10 mouse cellular contexts compared by ENCODE assay signal in the genomic region with DNA sequence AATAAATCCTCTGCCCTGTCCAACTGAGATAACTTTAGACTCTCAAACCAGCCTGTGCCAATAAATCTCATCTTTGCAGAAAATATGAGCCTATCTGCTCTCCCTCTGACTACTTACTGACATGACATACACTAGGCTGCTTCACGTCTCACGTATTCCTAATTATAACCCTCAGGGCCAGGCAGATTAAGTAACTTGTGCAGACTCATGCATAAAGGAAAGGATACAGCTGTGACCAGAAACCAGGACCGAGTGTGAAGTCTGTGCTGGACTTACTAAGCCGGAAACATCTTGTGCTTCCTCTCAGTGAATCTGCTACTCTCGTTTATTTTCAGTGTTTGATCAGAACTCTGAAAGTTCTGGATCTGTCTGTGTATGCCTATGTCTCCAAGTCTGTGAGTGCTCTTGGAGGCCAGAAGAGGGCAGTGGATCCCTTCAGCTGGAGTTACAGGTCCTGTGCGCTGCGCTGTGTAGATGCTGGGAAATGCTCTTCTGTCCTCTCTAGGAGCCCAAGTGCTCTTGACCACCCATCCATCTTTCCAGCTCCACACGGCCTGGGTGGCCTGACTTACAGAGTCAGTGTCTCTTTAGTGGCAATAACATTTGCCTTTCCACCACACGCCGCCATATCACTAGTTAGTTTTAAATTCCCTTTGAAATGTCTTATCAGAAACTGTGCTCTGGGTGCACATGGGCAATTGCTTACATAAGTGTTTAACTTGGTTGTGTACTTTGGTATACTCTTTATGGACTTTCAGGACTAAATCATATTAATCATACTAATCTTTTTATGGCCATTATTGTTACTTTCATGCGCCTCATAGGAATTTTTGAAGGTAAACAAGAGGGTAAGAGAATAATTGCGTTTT. TPM values are rescaled to one million over a fixed set of nuclear protein-coding genes. Genes with fewer than 3 reads are reported as not detected.
DNase-seq lines count a peak whose midpoint lies in the region.
"Had no signal": no experiment of that assay in that cellular context is flagged by ENCODE, and none has a peak within 500 bp of the region (broad histone marks: within the 10 kb centered on the region; RNA-seq: fewer than 3 reads in every experiment).

No protein-coding gene starts in this region.

- DNase-seq in heart, adult 18-20 months, result peak; percentile 12 to 16
- DNase-seq in heart, adult 8-10 months (ENCODE audit: low spot score), result no peak
- DNase-seq in urinary bladder, postnatal 14 days (ENCODE audit: low spot score), result peak; percentile 14
- no peak for DNase-seq in urinary bladder, postnatal 25 days (ENCODE audit: low spot score)
- peak; percentile 35 for DNase-seq in forelimb bud, embryonic 11.5 days (ENCODE audit: low read depth, low spot score)
- DNase-seq in spleen, postnatal 14 days (ENCODE audit: low spot score in 2 of 2), result no peak
- no peak for DNase-seq in testis, postnatal 10 days (ENCODE audit: low spot score)

- no peaks in the 10 kb centered on the region for H3K79me2 ChIP-seq in macrophage (ENCODE audit: inconsistent target)

- 60% methylated on average over 12 of the region's 12 CpGs for WGBS in macrophage (ENCODE audit: missing documents)

- H3K4me3 ChIP-seq in macrophage (ENCODE audit: inconsistent target), result no peak overlapping the region
- H3K4me3 ChIP-seq: embryonic facial prominence, embryonic 15.5 days; neural tube, embryonic 12.5 days had no signal

- H3K27ac ChIP-seq in macrophage, result peak overlapping the region; percentile 70
- H3K27ac ChIP-seq: embryonic facial prominence, embryonic 15.5 days; neural tube, embryonic 12.5 days had no signal

- no peaks in the 10 kb centered on the region for H3K36me3 ChIP-seq in macrophage (ENCODE audit: inconsistent target)
- H3K36me3 ChIP-seq: embryonic facial prominence, embryonic 15.5 days; neural tube, embryonic 12.5 days had no signal

RNA-seq across cellular contexts. Expression of a gene that starts 13.5 kb away (rescaled TPM):
- not detected for total RNA-seq in heart, adult 18-20 months (2021)
- total RNA-seq in heart, adult 8-10 months (2022), result not detected
- not detected for total RNA-seq in macrophage (2018; cell fraction: chromatin; rRNA removed)
- total RNA-seq in macrophage (2018; cell fraction: cytosol; rRNA removed), result not detected
- total RNA-seq in macrophage (2018; cell fraction: nucleus; rRNA removed), result under 1 TPM in 1 of 26 experiments, not detected in 25; 0.54 TPM
- polyA plus RNA-seq in macrophage (2018), result not detected in 3 replicates
- polyA plus RNA-seq: neural tube, embryonic 12.5 days had no signal

Comparison
In these comparisons a context has a peak if more than half of its experiments do, and no peak if none do; other contexts are left out.
1. DNase-seq: peak in heart, adult 18-20 months (2 of 2), urinary bladder, postnatal 14 days (single experiment) and forelimb bud, embryonic 11.5 days (single experiment); none in heart, adult 8-10 months (single experiment), urinary bladder, postnatal 25 days (single experiment), spleen, postnatal 14 days (0 of 2) and testis, postnatal 10 days (single experiment).